Comparison of ENCODE assay signal across 14 mouse cellular contexts in the genomic region with DNA sequence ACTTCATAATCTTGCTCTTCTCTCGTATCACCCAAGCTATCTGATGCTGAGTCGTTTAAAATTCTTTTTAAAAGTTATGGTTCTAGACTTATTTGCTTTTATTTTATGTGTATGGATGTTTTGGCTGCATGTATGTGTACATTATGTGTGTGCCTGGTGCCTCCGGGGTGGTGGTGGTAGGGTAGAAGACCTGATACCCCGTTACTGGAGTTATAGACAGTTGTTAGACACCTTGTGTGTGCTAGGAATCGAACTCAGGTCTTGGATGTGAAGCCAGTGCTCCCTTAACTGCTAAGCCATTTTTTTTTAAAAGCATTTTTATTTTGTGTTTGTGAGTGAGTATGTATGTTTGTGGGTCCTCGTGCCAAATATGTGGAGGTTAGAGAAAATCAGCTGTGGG. TPM values are rescaled to one million over a fixed set of nuclear protein-coding genes. Genes with fewer than 3 reads are reported as not detected.
DNase-seq lines count a peak whose midpoint lies in the region; ATAC-seq and TF ChIP-seq lines count a peak whose summit lies in the region.
"Had no signal": no experiment of that assay in that cellular context is flagged by ENCODE, and none has a peak within 500 bp of the region (broad histone marks: within the 10 kb centered on the region; RNA-seq: fewer than 3 reads in every experiment).

No protein-coding gene starts in this region.

- peaks cover 30% of the 10 kb centered on the region for H3K27me3 ChIP-seq in heart, embryonic 12.5 days (replicated peaks)
- H3K27me3 ChIP-seq in kidney, postnatal 0 days (ENCODE audit: insufficient read depth, low read length) = no peaks in the 10 kb centered on the region
- no peaks in the 10 kb centered on the region for H3K27me3 ChIP-seq in kidney, adult 2 months (replicated peaks; ENCODE audit: control insufficient read depth, insufficient read depth, low read length)
- H3K27me3 ChIP-seq in neural tube, embryonic 15.5 days (replicated peaks) = peaks cover 17% of the 10 kb centered on the region; the same call in 1 of the 2 replicates
- H3K27me3 ChIP-seq: CH12.LX had no signal

- intact Hi-C loops in heart, postnatal 14 days (cut with DNase I) = loop anchor here (5.0 kb wide), 3 partner anchors 51 to 96 kb away; a partner anchor contains a TSS

- no peak for TF ChIP-seq POLR2A in kidney, adult 2 months (IDR thresholded peaks at IDR 0.05; ENCODE audit: low read depth, low read length)

- WGBS in heart, embryonic 12.5 days = 86% methylated on average over 6 of the region's 6 CpGs
- 89% methylated on average over 6 of the region's 6 CpGs for WGBS in kidney, postnatal 0 days
- WGBS in kidney, adult 2 months = 87% methylated on average over 6 of the region's 6 CpGs
- WGBS in neural tube, embryonic 15.5 days = 93% methylated on average over 6 of the region's 6 CpGs

- H3K9ac ChIP-seq in heart, embryonic 12.5 days = no peak overlapping the region
- no peak overlapping the region for H3K9ac ChIP-seq in kidney, postnatal 0 days (ENCODE audit: low read depth, low read length)
- no peak overlapping the region for H3K9ac ChIP-seq in neural tube, embryonic 15.5 days (replicated peaks)

- H3K9me3 ChIP-seq in heart, embryonic 12.5 days (replicated peaks) = no peaks in the 10 kb centered on the region
- H3K9me3 ChIP-seq in kidney, postnatal 0 days (replicated peaks; ENCODE audit: low read length) = no peaks in the 10 kb centered on the region
- no peaks in the 10 kb centered on the region for H3K9me3 ChIP-seq in neural tube, embryonic 15.5 days (replicated peaks)
- H3K9me3 ChIP-seq: liver, embryonic 12.5 days; megakaryocyte, embryonic 14.5 days; neural tube, embryonic 13.5 days had no signal

- peaks cover 9% of the 10 kb centered on the region for H3K4me1 ChIP-seq in heart, embryonic 12.5 days (replicated peaks)
- H3K4me1 ChIP-seq in kidney, postnatal 0 days (replicated peaks; ENCODE audit: insufficient read depth, low read length) = 0 out of 2 replicates have a peak, but pooled peaks cover 8% of the 10 kb centered on the region
- peaks cover 10% of the 10 kb centered on the region; the same call in 1 of the 2 replicates for H3K4me1 ChIP-seq in kidney, adult 2 months (ENCODE audit: control insufficient read depth, insufficient read depth, low read length)
- H3K4me1 ChIP-seq in neural tube, embryonic 15.5 days = peaks cover 10% of the 10 kb centered on the region; the same call in 1 of the 2 replicates

- no peaks in the 10 kb centered on the region for H3K36me3 ChIP-seq in heart, embryonic 12.5 days
- H3K36me3 ChIP-seq in kidney, postnatal 0 days (ENCODE audit: insufficient read depth, low read length) = no peaks in the 10 kb centered on the region
- no peaks in the 10 kb centered on the region for H3K36me3 ChIP-seq in kidney, adult 2 months (ENCODE audit: control insufficient read depth, insufficient read depth, low read length)
- H3K36me3 ChIP-seq in neural tube, embryonic 15.5 days = no peaks in the 10 kb centered on the region
- H3K36me3 ChIP-seq: liver, embryonic 12.5 days; neural tube, embryonic 13.5 days had no signal

- no peak for DNase-seq in heart, postnatal 14 days
- no peak for DNase-seq in kidney, postnatal 0 days (ENCODE audit: low spot score)
- no peak for DNase-seq in kidney, adult 2 months
- no peak for DNase-seq in neural tube, embryonic 10.5 days (ENCODE audit: extremely low spot score, low spot score)
- no peak for DNase-seq in spleen, postnatal 10 days (ENCODE audit: low spot score in 2 of 2)
- DNase-seq: cerebellum, postnatal 10 days; thymus, adult 2 months had no signal

- no peak overlapping the region for H3K27ac ChIP-seq in heart, embryonic 12.5 days (ENCODE audit: poor library complexity, severe bottlenecking)
- no peak overlapping the region for H3K27ac ChIP-seq in kidney, postnatal 0 days
- H3K27ac ChIP-seq in kidney, adult 2 months (ENCODE audit: insufficient read depth, low read depth, low read length) = no peak overlapping the region
- H3K27ac ChIP-seq in neural tube, embryonic 15.5 days (replicated peaks) = no peak overlapping the region
- H3K27ac ChIP-seq: liver, embryonic 12.5 days; neural tube, embryonic 13.5 days had no signal

- H3K4me2 ChIP-seq in heart, embryonic 12.5 days = peak overlapping the region; percentile 80; the same call in 1 of the 2 replicates
- peak overlapping the region; percentile 87; the same call in 1 of the 2 replicates for H3K4me2 ChIP-seq in kidney, postnatal 0 days (ENCODE audit: low read length)
- H3K4me2 ChIP-seq in neural tube, embryonic 15.5 days = peak overlapping the region; percentile 98

- no peak overlapping the region for H3K4me3 ChIP-seq in heart, embryonic 12.5 days
- no peak overlapping the region for H3K4me3 ChIP-seq in kidney, postnatal 0 days (replicated peaks; ENCODE audit: low read depth, low read length)
- H3K4me3 ChIP-seq in kidney, adult 2 months (ENCODE audit: insufficient read depth, low read depth, low read length) = no peak overlapping the region
- H3K4me3 ChIP-seq in neural tube, embryonic 15.5 days (replicated peaks) = no peak overlapping the region

- TF ChIP-seq CTCF in kidney, postnatal 0 days (IDR thresholded peaks at IDR 0.05; ENCODE audit: low read depth) = no peak
- no peak for TF ChIP-seq CTCF in kidney, adult 2 months (conservative IDR thresholded peaks at IDR 0.05; ENCODE audit: insufficient read depth, insufficient read length, low read depth, low read length)

- ATAC-seq in heart, embryonic 12.5 days (ENCODE audit: insufficient number of reproducible peaks, low FRiP score) = no peak
- ATAC-seq in kidney, postnatal 0 days (replicated peaks; ENCODE audit: low FRiP score, low read depth) = no peak
- no peak for ATAC-seq in neural tube, embryonic 15.5 days (ENCODE audit: low FRiP score)

RNA-seq across cellular contexts. Expression of a gene that starts 0.7 kb away (rescaled TPM):
- polyA plus RNA-seq in heart, embryonic 12.5 days (2016; fragmentation: Nextera tagmentation; extraction: Ambion mirVana) = 38.3 and 39.9 TPM in 2 replicates
- total RNA-seq in heart, postnatal 14 days (2021) = 100 to 1,000 TPM; 437 to 440 TPM
- 1,308 and 1,398 TPM in 2 replicates for polyA plus RNA-seq in kidney, postnatal 0 days (2015; fragmentation: Nextera tagmentation; extraction: Ambion mirVana)
- 4,855 and 6,899 TPM in 2 replicates for polyA plus RNA-seq in kidney, adult 2 months (2012; rRNA removed)
- polyA plus RNA-seq in neural tube, embryonic 15.5 days (2015; fragmentation: Nextera tagmentation; extraction: Ambion mirVana) = 64.4 and 64.8 TPM in 2 replicates
- total RNA-seq: MEL had no signal

Comparison
In these comparisons a context has a peak if more than half of its experiments do, and no peak if none do; other contexts are left out.
1. RNA of a gene that starts 0.7 kb away (polyA plus RNA-seq): 4,855 to 6,899 TPM in kidney, adult 2 months and 1,308 to 1,398 TPM in kidney, postnatal 0 days; 64.4 to 64.8 TPM in neural tube, embryonic 15.5 days and 38.3 to 39.9 TPM in heart, embryonic 12.5 days; every median in the first group is over 10 times any median in the second.
2. Peak in every context shown above with its lines, with median percentiles within 50 percentile points of each other: H3K4me2 ChIP-seq.